Mouse (Mus musculus) lung, postnatal 25 days (tissue): ENCODE measurements around the gene Vsig8.
A peak's percentile ranks its signal among the peaks of the same experiment; 100 is the strongest.

ENCODE experiments used
- DNase-seq: peaks from one replicate; pipeline ENCODE4 v3.0.0; 2022; ENCODE audit warnings: low spot score

The Vsig8 gene

GRCm38 (mm10) chr1:172555638-172556037, at the start of gene Vsig8:
TSS of gene Vsig8 (plus strand) at chr1:172555938.
- DNase-seq, result no peak

DNA sequence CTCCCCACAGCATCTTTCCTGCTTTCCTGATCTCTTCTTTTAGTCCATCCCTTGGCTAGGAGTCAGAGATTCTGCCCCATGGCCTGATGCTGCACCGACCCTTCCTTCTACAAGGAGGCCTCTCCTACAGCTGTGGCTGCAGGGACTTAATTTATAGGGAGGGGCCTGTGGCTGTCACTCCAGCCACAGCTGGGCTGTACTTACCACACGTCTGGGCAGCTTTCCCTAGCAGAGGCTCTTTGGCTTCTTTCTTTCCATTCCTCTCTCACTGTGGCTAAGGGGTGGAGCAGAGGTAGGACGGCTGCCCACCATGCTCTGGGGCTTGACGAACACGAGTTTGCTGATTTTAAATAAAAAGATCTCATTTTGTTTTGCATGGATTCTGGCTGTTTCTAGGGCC, 48.7 kb upstream of the Vsig8 start:
- DNase-seq, result no peak

DNA sequence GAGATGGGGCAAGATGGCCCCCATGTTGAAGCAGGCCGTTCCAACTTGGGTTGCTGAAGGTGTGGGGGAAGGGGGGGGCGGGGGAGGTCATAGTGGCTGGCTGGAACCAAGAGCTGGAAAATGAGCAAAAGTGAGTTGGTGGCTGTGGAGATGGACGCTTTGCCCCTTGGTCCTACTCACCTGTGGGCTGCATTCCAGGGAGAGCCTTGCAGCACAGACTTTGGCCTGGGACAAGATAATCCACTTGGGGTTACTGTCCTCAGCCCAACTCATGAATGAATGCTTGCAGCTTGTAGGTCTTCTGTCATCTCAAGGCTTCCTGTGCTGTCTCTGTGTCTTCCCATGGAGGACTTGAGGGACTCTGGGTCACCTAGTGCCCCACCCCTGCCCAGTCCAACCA, 48.0 kb upstream of the Vsig8 start:
- DNase-seq, result no peak

DNA sequence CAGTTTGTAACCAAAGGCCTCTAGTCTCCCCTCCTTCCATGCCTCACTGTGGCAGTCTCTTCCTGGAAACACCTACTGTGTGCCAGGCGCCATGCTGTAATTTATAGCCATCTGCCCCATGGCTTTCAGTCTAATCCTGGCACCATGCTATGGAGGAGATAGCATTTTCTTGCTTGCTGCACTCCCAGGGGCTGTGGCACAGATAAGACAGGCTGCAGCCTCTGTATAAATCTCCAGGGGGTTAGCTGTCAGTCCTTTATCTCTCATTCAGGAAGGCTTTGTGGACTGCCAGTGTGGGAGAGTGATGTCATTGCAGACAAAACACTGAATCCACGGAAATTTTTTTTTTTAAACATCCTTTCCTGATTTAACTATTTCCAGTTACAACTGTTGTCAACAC, 47.6 kb upstream of the Vsig8 start:
- DNase-seq, result no peak

DNA sequence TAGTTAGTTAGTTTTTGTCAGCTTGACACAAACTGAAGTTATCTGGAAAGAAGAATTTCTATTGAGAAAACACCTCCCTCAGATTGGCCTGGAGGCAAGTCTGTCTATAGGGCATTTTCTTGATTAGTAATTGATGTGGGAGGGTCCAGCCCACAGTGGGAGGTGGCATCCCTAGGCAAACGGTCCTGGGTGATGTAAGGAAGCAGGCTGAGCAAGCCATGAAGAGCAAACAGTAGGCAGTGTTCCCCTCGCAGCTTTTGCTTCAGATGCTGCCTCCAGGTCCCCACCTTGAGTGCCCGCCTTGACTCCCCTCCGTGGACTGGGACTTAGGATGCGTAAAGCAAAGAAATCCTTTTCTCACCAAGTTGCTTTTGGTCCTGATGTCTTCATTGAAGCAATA, 46.5 kb upstream of the Vsig8 start:
- DNase-seq, result no peak

GRCm38 (mm10) chr1:172509983-172510382, 45.8 kb upstream of the Vsig8 start:
- DNase-seq, result peak; percentile 53

DNA sequence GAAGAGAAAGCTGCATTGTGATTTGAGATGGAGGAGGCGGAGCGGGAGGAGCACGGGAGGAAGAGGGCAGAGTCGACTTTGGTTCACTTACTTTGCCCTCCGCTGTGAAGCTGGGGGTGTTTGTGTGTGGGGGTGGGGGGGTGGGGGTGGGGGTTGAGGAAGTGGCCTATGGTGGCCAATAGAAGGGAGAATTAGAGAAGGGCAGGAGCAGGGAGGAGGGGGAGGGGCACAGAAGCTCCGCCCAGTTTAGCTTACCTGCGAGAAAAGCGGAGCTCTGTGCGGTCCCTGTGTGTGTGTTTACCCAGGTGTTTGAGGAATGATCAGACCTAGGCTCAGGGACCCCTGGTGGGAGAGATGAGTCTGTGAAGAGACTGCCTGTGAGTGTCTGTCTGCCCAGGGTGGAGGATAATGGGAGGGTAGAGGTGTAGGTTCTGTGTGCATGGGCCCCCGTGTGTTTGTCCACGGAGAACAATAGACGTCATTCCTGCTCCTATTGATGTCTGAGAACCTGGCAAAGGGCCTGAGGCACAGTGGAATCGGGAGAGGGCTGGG, 45.2 kb upstream of the Vsig8 start:
- peak; percentile 65 for DNase-seq

DNA sequence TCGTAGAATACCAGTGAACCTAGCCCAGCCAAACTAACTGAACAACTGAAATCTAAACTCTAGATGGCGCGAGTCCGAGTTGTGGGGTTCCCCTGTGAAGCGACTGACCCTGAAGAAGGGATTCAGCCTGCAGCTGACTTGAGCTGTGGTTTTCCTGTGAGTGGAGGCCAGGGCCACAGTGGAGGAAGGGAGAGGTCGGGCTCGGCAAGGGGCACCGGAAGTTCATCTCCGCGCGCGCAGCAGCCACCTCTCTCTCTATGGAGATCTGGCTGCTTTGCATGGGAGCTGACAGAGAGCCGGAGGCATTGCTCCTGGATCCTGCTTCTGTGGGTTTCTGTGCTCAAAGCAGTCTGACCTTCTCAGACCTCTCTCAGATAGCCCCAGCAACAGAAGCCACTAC, 42.8 kb upstream of the Vsig8 start:
- peak; percentile 87 for DNase-seq

DNA sequence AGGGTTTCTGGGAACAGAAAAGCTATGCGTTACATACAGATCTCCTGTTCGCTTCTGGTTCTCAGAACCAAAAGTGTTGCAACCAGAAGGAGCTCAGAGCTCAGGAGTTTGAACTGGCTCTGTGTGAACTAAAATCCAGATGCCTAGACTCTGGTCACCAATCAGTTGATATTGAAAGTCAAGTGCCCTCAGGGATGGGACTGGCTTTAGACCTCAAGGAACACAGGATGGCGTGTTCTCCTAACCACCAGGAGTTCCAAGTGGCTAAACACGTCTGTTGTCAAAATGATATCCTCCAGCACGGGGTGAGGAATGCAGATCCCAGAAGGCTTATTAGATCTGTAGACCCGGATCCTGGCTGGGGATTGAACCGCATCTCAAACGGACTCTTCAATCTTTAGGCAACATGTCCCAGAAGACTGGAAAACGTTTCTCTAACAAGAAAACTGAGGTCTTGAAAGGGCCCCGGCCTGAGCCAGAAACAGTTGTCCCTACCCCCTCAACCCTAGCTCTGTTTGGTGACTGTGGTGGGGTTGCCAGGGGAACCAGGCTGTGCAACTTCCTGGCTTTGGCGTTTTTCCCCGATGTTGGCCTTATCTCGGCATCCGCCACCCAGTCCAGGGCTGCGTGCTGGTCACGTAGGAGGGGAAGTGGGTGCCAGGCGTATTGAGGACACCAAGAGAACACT, 42.1 kb upstream of the Vsig8 start:
- DNase-seq, result peak; percentile 93

GRCm38 (mm10) chr1:172514213-172514529, 41.6 kb upstream of the Vsig8 start:
- no peak for DNase-seq

- DNase-seq, result no peak
Observed at GRCm38 (mm10) chr1:172514551-172515268, 41.0 kb upstream of the Vsig8 start.

GRCm38 (mm10) chr1:172515396-172515795, 40.3 kb upstream of the Vsig8 start:
- DNase-seq, result no peak

DNA sequence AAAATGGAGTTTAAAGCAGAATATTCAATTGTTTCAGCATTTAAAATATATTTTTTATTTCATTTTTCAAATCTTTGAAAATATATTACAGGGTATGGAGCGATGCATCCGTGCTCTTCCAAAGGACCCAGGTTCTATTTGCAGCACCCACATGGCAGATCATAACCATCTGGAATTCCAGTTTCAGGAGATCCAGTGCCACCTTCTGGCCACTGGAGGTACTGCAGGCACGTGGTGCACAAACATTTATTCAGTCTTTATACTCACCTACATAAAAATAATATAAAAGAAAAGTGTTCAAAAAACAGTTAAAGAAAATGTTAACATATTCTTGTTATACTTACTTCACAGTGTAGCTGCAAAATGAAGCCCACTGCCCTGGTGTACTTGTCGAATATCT, 37.7 kb upstream of the Vsig8 start:
- DNase-seq, result no peak

- no peak for DNase-seq
Observed at GRCm38 (mm10) chr1:172519644-172520043, 36.1 kb upstream of the Vsig8 start.

- DNase-seq, result peak; percentile 93
Observed at GRCm38 (mm10) chr1:172520576-172521440, 34.9 kb upstream of the Vsig8 start, which contains the start of gene Cfap45. TSS of gene Cfap45 (plus strand) at chr1:172520801.

- no peak for DNase-seq
Observed at GRCm38 (mm10) chr1:172522524-172522923, 33.2 kb upstream of the Vsig8 start.

- peak; percentile 76 for DNase-seq
Observed at GRCm38 (mm10) chr1:172523699-172524101, 32.0 kb upstream of the Vsig8 start.

- DNase-seq, result peak; percentile 85
Observed at GRCm38 (mm10) chr1:172525027-172525764, 30.5 kb upstream of the Vsig8 start.

GRCm38 (mm10) chr1:172525971-172526370, 29.8 kb upstream of the Vsig8 start:
- DNase-seq, result no peak

GRCm38 (mm10) chr1:172526380-172527081, 29.2 kb upstream of the Vsig8 start:
- peak; percentile 79 for DNase-seq

DNA sequence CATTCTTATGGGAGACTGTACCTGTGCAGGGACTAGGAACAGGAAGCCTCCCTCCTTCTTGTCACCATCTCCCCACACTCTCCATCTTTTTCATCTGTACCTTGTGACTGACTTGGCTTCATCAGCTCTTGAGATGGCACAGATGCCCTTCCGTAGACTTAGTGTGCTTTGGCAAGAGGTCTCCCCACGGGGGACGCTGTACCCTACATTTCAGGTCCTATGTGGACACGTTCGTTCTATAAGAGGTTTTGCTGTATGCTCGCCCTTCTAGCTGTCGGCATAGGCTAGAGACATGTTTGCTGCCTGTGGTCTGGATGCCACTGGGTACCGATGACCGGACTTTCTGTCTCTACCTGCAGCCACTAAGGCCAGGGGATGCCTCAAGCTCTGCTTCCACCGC, 28.3 kb upstream of the Vsig8 start:
- DNase-seq, result no peak
